Mouse (Mus musculus): ENCODE results near the gene Rpl13a. TPM values are rescaled to one million over a fixed set of nuclear protein-coding genes. Genes with fewer than 3 reads are reported as not detected.
"Not testable (repeated sequence)": the region's sequence is repeated elsewhere in the genome, so short reads cannot be mapped to it uniquely, and the experiment has no call there.

Rpl13a gene
- total RNA-seq, 2 experiments from 2014 or later: 946 to 985 TPM

GRCm38 (mm10) chr7:45157459-45157858 is 28.9 kb upstream of the Rpl13a start:
- peak in 1 of 2 experiments; percentile 24 for DNase-seq (ENCODE audit: low spot score in 2 of 2)

- no peak for DNase-seq (ENCODE audit: low spot score in 2 of 2)
Observed at GRCm38 (mm10) chr7:45156206-45156605, 27.6 kb upstream of the Rpl13a start.

GRCm38 (mm10) chr7:45155590-45155989 is 27.0 kb upstream of the Rpl13a start:
- no peak for DNase-seq (ENCODE audit: low spot score in 2 of 2)

- peak; percentile 62 to 64 for DNase-seq (ENCODE audit: low spot score in 2 of 2)
Observed at GRCm38 (mm10) chr7:45154993-45155514, 26.5 kb upstream of the Rpl13a start.

GRCm38 (mm10) chr7:45154096-45154992 is 25.8 kb upstream of the Rpl13a start, which contains the start of the genes Pih1d1 and Aldh16a1:
Gene Pih1d1 (plus strand): TSS chr7:45154303.
Gene Aldh16a1 (minus strand): TSS chr7:45154584.
- DNase-seq (ENCODE audit: low spot score in 2 of 2): peak; percentile 96 to 99

GRCm38 (mm10) chr7:45153586-45153985 is 25.0 kb upstream of the Rpl13a start:
- no peak for DNase-seq (ENCODE audit: low spot score in 2 of 2)

GRCm38 (mm10) chr7:45153052-45153451 is 24.5 kb upstream of the Rpl13a start:
- DNase-seq (ENCODE audit: low spot score in 2 of 2): not testable (repeated sequence)

- no peak for DNase-seq (ENCODE audit: low spot score in 2 of 2)
Observed at GRCm38 (mm10) chr7:45151303-45151702, 22.7 kb upstream of the Rpl13a start.

GRCm38 (mm10) chr7:45150321-45150720 is 21.8 kb upstream of the Rpl13a start:
- DNase-seq (ENCODE audit: low spot score in 2 of 2): no peak

- DNase-seq (ENCODE audit: low spot score in 2 of 2): no peak
Observed at GRCm38 (mm10) chr7:45149545-45149944, 21.0 kb upstream of the Rpl13a start.

GRCm38 (mm10) chr7:45148534-45149098 is 20.1 kb upstream of the Rpl13a start:
- no peak for DNase-seq (ENCODE audit: low spot score in 2 of 2)

GRCm38 (mm10) chr7:45147899-45148298 is 19.3 kb upstream of the Rpl13a start:
- DNase-seq (ENCODE audit: low spot score in 2 of 2): no peak

GRCm38 (mm10) chr7:45147267-45147666 is 18.7 kb upstream of the Rpl13a start:
- DNase-seq (ENCODE audit: low spot score in 2 of 2): no peak

- no peak for DNase-seq (ENCODE audit: low spot score in 2 of 2)
Observed at GRCm38 (mm10) chr7:45145460-45145859, 16.9 kb upstream of the Rpl13a start.

- no peak for DNase-seq (ENCODE audit: low spot score in 2 of 2)
Observed at GRCm38 (mm10) chr7:45144368-45145174, 16.0 kb upstream of the Rpl13a start.

- no peak for DNase-seq (ENCODE audit: low spot score in 2 of 2)
Observed at GRCm38 (mm10) chr7:45141914-45142313, 13.4 kb upstream of the Rpl13a start.

GRCm38 (mm10) chr7:45141319-45141718 is 12.8 kb upstream of the Rpl13a start:
- no peak for DNase-seq (ENCODE audit: low spot score in 2 of 2)

- no peak for DNase-seq (ENCODE audit: low spot score in 2 of 2)
Observed at GRCm38 (mm10) chr7:45139904-45140723, 11.6 kb upstream of the Rpl13a start.

GRCm38 (mm10) chr7:45138403-45138802 is 9.8 kb upstream of the Rpl13a start:
- no peak for DNase-seq (ENCODE audit: low spot score in 2 of 2)
